Comparison of ENCODE assay signal across 8 mouse cellular contexts in genomic region chr15:98055246-98055645, GRCm38 (mm10). TPM values are rescaled to one million over a fixed set of nuclear protein-coding genes. Genes with fewer than 3 reads are reported as not detected.
DNase-seq lines count a peak whose midpoint lies in the region; ATAC-seq and TF ChIP-seq lines count a peak whose summit lies in the region.

No protein-coding gene starts in this region.

- no peak for TF ChIP-seq POLR2A in lung, adult 2 months (IDR thresholded peaks at IDR 0.05; ENCODE audit: borderline replicate concordance, extremely low read depth, low read depth, low read length)

- intact Hi-C loops in heart, postnatal 10 days (cut with DNase I), result no loop called here

- H3K4me3 ChIP-seq in lung, adult 2 months (replicated peaks; ENCODE audit: extremely low read depth, low read depth, low read length), result no peak overlapping the region

- DNase-seq in cerebellum, adult 18-20 months, result peak; percentile 39 to 44
- DNase-seq in cerebellum, adult 9-11 months, result no peak
- DNase-seq in lung, postnatal 10 days, result peak; percentile 45
- no peak for DNase-seq in lung, adult 2 months
- peak; percentile 27 for DNase-seq in c-Kit-positive CD71-positive TER-119-positive erythroid progenitor cells, embryonic 14.5 days (ENCODE audit: low spot score)
- peak; percentile 49 to 65 for DNase-seq in heart, postnatal 10 days

- no peak for TF ChIP-seq CTCF in lung, adult 2 months (IDR thresholded peaks at IDR 0.05; ENCODE audit: insufficient read depth, low read length)

- H3K4me1 ChIP-seq in lung, adult 2 months (ENCODE audit: control insufficient read depth, insufficient read depth, low read length), result no peaks in the 10 kb centered on the region

- peak; percentile 64 for ATAC-seq in megakaryocyte progenitor cell, adult 5-6 weeks (replicated peaks; ENCODE audit: poor library complexity)
- no peak for ATAC-seq in inflammation-experienced regulatory T-cells, adult 6 months

- 48% methylated on average over 5 of the region's 5 CpGs for WGBS in lung, adult 2 months

RNA-seq across cellular contexts. Expression of gene Pfkm, which starts 37.1 kb away (rescaled TPM):
- polyA plus RNA-seq in lung, adult 2 months (2012; rRNA removed), result 19.8 and 54.0 TPM in 2 replicates
- 100 to 1,000 TPM; 571 to 624 TPM for total RNA-seq in heart, postnatal 10 days (2021)
- 5.4 and 5.9 TPM in 2 replicates for total RNA-seq in megakaryocyte progenitor cell, adult 5-6 weeks (2015)
- total RNA-seq in megakaryocyte progenitor cell, adult 5-6 weeks (2017), result 14.1 and 20.0 TPM in 2 replicates
- polyA plus RNA-seq in inflammation-experienced regulatory T-cells, adult 6 months (2017; shearing (Covaris generic)), result 1 to 10 TPM; 4.9 to 5.6 (median 5.2) TPM

RNA-seq across cellular contexts. Expression of gene Senp1, which starts 38.3 kb away (rescaled TPM):
- polyA plus RNA-seq in lung, adult 2 months (2012; rRNA removed), result 8.7 and 13.1 TPM in 2 replicates
- 10 to 100 TPM; 16.7 to 18.5 TPM for total RNA-seq in heart, postnatal 10 days (2021)
- 55.1 and 60.2 TPM in 2 replicates for total RNA-seq in megakaryocyte progenitor cell, adult 5-6 weeks (2015)
- 53.0 and 57.6 TPM in 2 replicates for total RNA-seq in megakaryocyte progenitor cell, adult 5-6 weeks (2017)
- polyA plus RNA-seq in inflammation-experienced regulatory T-cells, adult 6 months (2017; shearing (Covaris generic)), result 10 to 100 TPM; 29.3 to 35.6 (median 35.0) TPM

RNA-seq across cellular contexts. Expression of gene Col2a1, which starts 50.8 kb away (rescaled TPM):
- 0.14 and 0.51 TPM in 2 replicates for polyA plus RNA-seq in lung, adult 2 months (2012; rRNA removed)
- under 1 TPM; 0.62 to 0.84 TPM for total RNA-seq in heart, postnatal 10 days (2021)
- total RNA-seq in megakaryocyte progenitor cell, adult 5-6 weeks (2015), result 0.05 TPM in 1 of 2 replicates, not detected in the other
- total RNA-seq in megakaryocyte progenitor cell, adult 5-6 weeks (2017), result not detected in 2 replicates
- not detected for polyA plus RNA-seq in inflammation-experienced regulatory T-cells, adult 6 months (2017; shearing (Covaris generic))

Comparison
In these comparisons a context has a peak if more than half of its experiments do, and no peak if none do; other contexts are left out.
1. DNase-seq: peak in cerebellum, adult 18-20 months (2 of 2), lung, postnatal 10 days (single experiment), c-Kit-positive CD71-positive TER-119-positive erythroid progenitor cells, embryonic 14.5 days (single experiment) and heart, postnatal 10 days (2 of 2); none in cerebellum, adult 9-11 months (single experiment) and lung, adult 2 months (single experiment).
2. RNA of gene Pfkm, which starts 37.1 kb away (total RNA-seq): 571 to 624 TPM in heart, postnatal 10 days; 5.4 to 20.0 TPM in megakaryocyte progenitor cell, adult 5-6 weeks; every median in the first group is over 10 times any median in the second.